Mouse (Mus musculus): ENCODE data around the gene Ntn3.

The Ntn3 gene

DNA sequence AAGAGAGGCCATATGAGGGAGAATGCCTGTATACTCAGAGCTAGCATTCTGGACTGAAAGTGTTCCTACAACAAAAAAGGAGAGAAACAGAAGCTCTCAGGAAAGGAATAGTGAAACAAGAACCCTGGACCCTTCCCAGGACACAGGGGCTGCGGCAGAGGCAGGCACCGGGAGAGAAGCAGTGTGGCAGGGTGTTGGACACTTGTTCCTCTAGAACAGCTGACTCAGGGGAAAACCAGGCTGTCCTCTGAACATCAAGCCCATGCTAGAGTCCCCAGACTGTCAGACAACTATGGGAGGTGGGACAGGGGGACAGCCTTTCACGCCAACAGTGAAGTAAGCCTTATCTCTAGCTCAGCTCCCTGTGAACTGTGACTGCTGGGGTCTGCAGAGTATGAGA is 1.3 kb upstream of the Ntn3 start:
- DNase-seq = no peak

DNA sequence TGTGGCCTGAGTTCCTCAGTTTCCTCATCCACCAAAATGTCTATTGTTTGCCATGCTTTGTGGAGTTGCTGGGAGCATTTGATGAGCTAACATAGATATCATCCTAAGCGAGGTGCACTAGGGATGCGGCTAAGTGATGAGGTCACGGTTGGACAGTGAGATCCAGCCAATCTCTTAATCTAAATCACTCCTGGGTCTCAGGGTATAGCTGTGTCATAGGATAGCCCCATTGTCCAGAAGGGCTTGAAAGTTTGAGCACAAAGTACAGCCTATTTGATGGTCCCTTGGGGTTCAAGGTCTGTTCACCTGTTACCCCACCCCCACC is 547 bp upstream of the Ntn3 start:
- no peak for DNase-seq

DNA sequence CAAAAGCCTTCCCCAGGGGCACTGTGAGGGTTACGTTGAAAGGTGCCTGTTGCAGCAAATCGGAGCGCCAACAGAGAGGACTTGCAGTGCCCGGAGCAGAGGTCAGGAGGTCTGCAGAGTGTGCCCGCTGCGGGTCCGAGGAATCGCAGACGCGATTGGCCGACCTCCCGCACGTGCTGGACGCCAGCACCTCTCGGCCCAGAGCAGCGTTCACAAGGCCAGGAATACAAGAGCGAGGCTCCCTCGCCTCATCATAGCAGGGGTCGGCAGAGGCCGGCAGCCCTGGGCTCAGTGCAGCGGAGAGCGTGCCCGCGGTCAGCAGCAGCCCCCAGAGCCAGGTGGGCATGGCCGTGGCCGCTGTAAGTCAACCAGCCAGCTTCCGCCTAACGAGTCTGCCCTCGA is 689 bp downstream of the Ntn3 start:
- peak; percentile 45 for DNase-seq

DNA sequence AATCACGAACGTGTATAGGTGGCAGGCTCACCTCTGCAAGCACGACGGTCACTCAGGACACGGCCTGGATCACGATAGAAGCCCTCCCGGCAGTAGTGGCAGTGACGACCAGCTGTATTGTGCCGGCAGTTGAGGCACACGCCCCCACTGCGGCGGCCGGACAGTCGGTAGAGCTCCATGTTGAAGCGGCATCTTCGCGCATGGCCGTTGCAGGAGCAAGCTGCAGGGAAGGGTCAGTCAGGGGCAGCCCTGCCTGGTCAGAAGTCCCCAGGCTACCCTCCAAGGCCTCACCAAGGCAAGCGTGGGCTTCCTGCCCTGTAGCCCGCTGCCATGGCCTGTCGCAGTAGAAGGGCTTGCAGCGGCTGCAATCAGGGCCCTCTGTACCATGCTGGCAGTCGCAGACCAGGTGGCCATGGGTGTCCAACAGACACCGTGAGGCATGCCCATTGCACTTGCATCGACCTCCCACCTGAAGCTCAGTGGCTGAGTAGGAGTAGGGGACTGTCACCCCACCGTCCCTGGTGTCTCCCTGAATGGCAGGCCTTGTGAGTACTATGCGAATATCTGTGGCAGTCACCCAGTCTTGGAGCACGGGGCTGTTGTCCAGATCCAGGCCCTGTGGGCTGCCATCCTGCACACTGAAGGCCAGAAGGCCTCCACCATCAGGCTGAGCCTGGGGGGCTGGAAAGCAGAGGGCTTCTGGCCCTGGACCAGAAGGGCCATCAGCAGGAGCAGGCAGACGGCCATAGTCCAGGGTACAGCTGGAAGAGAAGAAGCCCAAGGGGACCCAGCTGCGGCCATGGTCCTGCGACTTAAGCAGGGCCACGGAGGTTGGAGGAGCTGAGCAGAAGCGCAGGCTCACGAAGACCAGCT is 1.3 kb downstream of the Ntn3 start:
- DNase-seq = no peak

DNA sequence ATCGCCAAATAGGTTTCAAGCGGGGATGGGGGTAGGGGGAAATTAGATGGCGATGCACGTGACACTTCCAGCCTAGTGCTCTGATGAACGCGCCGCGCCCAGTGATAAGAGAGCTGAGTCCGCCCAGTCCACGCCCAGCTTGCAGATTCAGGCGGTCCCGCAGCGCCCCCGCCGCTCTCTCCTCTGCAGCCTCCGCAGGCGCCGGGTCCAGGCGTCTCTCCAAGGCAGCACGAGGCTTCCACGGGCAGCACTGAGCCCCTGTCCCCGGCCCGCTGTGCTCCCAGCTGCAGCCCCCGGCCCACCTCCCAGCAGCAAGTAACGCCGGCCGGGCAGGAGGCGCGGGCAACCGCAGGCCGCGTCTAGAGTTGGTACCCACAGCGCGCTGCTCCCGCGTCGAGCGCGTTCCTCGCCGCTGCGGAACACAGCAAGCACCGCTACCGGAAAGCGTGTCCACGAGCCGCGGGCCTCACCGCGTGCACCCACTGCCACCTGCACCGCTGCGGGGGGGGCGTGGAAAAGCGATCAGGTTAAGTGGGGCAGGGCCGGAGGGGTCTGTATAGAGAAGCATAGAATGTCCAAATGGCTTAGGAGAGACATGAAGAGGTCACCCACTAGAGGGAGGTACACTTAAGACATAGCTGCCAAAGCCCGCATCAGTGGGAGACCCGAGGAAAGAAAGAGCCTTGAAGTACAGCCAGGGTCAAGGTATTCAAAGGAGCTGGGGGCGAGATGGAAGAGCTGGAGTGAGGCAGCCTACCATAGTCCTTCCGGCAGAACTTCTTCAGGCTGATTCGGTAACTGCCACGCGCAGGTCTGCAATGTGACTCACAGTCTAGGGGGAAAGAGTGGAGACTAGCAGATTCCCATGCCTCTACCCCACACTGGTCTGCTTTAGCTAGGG is 2.6 kb downstream of the Ntn3 start:
- peak; percentile 27 for DNase-seq

DNA sequence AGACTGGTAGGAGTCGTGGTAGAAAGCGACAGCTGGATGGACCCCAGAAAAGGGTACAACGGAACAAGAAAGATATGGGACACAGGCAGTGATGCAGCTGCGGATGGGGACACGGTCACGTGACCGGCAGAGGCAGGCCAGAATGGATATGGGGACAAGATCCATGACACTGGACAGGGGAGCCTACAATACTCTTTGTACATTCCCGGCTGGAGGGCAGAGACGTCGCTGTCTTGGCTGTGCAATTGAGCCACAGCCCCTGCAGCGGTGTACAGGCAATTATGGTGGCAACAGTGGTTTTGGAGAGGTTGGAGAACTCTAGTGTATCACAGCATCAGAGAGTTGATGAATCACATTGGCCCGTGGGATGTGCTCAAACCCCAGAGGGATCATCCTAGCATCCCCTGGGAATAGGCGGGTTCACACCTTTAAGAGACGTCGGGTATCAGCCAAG is 3.4 kb downstream of the Ntn3 start:
- DNase-seq = no peak

DNA sequence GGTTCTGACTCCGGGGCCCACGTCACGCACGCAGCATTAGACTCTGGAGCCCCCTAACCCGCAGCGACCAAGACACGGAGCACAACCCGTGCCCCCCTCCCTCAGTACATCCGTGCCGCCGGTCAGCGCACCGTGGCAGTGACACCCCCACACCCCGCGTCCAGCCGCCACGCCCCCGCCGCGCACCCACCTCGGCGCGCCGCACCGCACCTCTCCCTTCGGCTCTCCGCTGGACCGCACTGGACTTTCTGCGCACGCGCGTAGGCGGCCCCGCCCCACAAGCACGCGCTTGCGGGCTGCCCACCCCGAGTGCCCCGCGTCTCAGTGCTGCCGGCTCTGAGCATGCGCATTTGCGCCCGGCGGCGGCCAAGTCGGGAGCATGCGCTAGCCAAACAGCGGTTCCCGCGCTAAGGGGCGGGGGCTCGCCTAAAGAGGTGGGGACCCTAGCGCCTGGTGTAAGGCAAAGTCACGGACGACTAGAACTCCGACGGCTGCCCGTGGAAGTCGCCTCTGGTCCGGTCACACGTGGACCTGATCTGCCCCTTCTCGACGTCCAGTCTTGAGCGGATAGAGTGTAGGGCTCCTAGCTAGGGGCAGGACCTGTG is 3.9 kb downstream of the Ntn3 start, which contains the start of gene Tbc1d24:
Tbc1d24 (minus strand) TSS at position 279 of the 605 bp plus-strand sequence.
- peak; percentile 91 for DNase-seq

DNA sequence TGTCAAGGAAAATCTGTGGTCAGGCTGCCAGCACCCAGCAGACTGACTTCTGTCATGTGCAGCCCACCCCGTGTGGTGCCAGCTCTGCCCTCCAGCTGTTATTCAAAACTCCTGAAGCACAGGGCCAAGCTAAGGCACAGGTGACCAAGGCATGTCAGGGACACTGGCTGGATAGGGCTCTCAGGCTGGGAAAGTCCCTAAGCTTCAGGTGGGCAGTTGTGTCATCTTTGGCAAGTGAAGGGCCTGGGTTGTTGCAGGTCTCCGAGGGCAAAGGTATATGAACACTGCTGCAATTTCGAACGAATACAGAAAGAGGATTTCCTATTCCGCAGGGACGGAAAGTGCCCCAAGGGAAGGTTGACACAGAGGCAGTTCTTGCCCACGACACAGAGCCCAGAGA is 4.5 kb downstream of the Ntn3 start:
- no peak for DNase-seq

DNA sequence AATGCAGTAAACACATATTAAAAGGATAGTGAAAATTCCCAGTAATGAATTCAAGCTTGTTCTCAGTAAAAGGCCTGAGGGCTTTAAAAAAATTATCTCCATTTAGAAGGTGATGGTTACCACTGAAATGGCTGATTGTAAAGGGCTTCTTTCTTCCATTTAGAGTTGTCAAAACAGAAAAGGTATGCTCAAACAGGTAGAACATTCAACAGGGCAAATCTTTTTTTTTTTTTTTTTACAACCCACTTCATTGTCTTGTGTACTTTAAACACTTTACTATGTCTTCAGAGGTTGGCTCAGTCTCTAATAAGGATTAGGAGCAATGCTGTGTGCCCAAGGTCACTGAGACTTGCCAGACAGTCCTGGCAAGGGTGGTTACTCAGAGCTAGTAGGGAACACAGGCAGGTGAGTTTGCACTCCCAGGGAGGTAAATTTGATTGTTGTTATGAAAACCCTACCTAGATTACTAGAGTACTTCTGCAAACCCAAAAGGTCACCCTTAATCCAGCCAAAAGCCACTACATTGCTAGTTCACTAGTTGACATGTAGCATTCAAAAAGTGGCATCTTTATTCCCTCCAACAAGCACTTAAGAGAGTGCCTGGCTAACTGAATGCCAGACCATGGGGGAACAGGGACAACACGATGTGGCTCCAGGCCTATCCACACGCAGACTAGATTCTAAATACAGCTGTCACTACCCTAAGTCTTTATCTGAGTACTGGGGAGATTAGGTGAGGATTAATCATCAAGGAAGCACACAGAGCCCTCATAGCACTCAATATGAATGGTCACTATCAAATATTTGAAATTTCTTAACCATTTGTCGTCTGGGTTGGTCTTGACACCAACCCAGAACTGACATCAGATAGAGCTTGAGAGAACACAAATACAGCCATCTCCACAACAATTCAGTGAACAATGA is 5.5 kb downstream of the Ntn3 start:
- DNase-seq = no peak

DNA sequence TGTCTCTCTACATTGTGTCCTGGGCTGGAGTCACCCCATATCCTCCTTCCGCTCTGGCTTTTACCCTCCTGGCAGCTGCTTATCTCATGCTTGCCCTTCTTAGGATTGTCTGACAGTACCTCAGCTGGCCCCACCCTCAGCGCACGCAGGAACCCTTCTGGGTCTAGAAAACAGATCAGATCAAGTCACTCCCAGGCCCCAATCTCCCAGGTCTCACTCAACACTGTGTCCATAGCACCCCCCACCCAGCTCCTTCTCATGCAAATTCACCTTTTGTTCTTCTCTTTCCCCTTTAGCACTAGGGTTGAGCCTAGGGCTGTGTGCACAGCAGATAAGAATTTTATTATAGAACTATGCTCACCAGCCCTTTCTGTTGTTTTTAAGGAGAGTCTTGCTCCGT is 6.3 kb downstream of the Ntn3 start:
- no peak for DNase-seq

DNA sequence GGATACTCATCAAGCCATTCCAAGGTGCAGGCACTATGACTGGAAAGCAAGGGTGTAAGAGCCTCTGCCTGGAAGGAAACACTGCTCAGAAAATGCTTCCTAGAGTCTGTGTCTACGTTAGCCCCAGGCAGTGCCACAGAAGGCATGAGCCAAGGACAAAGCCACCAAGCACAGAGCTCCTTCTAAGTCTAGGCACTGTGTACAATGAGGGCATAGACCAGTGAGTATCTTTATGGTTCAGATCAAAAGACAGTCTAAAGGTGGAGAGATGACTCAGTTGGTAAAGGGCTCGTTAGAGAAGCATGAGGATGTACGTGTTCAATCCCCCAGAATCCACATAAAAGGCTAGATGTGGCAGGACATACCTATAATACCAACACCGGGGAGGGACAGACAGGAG is 8.2 kb downstream of the Ntn3 start:
- DNase-seq = no peak

DNA sequence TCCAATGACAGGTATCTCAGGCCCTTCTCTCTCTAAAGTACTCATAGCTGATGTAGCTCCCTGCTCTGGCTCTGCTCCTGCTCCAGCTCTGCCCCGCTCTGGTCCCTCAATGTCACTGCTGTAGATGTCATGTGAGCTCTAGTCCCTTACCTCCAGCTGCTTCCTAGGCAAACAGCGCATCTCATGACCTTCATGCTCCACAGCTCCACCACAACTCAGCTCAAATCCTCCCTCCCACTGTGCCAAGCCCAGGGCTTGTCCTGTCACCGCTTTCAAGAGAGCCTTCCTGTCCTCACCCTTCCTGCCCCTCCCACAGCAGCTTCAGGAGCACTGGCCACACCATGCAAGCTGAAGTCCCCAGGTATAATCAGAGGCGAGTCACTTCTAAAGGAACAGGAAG is 9.6 kb downstream of the Ntn3 start:
- no peak for DNase-seq

DNA sequence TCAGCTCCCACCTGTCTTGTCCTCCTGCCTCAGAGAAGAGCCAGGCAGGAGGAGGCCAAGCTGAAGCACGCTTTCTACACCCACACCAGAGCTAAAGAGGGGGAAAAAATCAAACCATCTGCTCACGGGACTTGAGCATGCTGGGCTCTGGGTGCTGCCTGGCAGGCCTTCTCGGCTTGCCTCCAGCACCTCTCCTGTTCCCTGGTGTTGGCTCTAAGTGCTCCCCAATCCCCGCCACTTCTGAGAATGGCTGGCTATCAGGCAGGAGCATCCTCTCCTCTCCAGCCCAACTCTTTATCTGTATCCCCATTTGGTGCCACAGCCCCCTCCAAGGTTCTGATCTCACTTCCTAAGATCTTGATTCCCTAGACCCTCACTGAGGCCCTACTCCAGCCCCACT is 10.1 kb downstream of the Ntn3 start:
- no peak for DNase-seq

DNA sequence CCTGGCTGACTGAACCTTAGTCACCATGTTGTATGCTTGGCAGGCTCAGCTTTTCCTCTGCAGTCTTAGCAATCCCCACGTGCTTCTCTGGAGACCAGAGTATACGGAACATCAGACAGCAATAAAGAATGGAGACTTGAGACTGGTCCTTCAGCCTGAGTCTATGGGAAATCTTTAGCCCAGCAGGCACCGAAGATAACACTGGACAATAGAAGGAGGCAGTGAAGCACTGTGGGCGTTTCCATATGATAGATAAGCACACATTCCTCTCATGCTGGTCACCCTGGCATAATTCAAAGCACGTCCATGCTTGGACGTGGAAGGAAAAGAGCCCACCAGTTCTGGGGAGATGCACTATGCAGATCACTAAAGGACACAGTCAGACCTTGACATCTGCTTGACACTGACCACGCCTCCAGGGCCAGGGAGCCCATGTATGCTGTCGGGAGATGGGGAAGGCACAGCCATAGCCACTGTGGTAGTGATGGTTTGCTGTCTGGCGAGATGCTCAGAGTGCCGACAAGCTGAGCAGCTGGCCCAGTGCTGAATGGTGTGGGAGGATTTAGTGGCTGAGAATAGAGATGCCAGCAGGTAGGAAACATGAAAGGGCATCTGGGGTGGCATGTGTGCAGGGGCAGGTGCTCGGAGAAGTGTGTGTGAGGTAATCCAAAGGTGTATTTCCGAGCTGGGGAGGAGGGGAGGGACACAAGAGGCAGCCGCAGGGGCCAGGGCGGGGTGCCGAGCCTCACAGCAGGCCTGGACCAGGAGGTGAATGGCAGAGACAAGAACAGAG is 12.1 kb downstream of the Ntn3 start:
- DNase-seq = no peak

DNA sequence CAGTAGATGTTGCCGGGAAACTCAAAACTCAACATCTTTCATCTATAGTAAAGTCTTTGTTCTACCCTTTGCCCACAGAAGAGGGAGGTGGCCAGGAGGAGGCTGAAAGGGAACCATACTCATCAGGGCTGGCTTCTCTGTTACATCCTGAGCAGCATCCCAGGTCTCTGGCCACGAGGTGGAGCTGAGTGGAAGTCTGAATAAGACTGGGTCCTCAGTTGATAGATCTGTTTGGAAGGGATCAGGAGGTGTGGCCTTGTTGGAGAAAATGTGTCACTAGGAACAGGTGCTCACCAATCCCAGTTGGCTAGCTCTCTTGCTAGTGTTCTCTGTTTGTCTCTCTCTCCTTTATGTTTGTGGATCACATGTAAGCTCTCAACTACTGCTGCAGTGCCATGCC is 14.0 kb downstream of the Ntn3 start:
- DNase-seq = no peak

DNA sequence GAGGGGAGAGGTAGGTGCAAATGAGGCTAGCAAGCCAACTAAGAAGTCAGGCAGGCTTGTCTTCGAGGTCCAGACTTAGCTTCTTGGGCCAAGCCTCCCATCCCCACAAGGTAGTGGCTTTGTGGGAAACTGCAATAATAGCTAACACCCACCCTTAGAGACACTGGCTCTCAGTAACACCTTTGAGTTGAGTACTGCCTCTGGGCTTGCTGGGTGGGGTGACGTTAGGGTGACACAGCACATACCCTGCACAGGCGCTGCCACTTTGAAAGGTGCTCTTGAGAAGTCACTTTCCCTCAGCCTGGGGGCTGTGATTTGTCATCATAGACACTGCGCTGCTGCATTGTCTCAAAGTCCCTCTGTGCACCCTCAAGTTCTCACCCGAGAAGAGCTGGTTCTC is 15.6 kb downstream of the Ntn3 start:
- no peak for DNase-seq

DNA sequence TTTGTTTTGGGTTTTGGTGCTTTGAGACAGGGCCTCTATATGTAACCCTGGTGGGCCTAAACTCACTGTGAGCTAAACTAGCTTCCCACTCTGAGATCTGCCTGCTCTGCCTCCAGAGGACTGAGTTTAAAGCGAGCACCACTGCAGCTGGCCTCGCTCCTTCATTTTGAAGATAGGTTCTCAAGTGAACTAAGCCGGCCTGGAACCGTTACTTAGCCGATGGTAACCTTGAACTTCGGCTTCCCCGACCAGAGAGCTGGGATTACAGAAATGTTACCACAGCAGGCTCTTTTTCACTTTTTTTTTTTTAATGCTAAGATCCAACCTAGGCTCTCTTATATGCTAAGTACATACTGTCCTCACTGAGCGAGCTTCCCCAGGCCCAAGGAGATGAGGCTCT is 16.1 kb downstream of the Ntn3 start:
- no peak for DNase-seq

DNA sequence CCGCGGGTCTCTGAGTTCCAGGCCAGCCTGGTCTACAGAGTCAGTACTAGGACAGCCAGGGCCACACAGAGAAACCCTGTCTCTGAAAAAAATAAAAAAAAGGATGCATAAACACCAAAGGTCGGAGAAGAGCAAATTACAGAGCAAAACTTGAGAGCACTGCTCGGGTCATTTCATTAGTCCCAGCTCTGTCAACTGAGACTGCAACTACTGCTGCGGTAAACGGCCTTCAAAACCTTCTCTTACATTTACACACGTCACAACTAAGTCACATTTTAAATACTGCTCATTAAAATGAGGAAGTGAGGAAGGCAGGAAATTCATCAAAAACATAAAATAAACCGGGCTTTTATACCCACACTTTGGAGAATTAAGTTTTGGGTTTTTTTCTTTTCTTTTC is 16.5 kb downstream of the Ntn3 start:
- no peak for DNase-seq

DNA sequence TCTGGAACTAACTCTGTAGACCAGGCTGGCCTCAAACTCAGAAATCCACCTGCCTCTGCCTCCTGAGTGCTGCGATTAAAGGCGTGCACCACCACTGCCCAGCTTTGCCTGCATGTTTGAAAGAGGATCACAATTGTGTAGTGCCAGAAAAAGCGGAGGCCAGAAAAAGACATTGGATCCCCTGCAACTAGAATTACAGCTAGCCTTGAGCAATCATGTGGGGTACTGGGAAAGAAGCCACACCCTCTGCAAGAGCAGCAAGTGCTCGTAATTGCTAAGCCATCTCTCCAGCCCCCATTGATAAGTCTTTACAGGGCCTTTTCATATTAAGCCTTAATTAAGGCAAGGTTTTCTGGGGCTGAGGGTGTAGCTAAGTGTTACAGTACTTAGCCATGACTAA is 17.9 kb downstream of the Ntn3 start:
- no peak for DNase-seq

DNA sequence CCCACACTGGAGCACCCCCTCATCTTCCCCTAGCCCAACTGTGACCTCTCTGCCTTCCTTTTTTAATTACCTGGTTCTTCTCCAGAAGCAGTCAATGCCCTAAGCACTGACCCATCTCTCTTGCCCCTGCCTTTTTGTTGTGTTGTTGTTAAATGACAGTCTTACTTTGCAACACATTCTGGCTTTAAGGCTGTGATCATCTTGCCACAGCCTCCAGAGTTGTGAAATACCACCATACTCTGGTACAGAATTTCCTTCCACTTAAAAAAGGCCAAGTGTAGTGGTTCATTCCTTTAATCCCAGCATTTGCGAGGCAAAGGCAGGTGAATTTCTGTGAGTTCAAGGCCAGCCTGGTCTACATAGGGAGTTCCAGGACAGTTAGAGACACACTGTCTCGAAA is 18.4 kb downstream of the Ntn3 start:
- no peak for DNase-seq

DNA sequence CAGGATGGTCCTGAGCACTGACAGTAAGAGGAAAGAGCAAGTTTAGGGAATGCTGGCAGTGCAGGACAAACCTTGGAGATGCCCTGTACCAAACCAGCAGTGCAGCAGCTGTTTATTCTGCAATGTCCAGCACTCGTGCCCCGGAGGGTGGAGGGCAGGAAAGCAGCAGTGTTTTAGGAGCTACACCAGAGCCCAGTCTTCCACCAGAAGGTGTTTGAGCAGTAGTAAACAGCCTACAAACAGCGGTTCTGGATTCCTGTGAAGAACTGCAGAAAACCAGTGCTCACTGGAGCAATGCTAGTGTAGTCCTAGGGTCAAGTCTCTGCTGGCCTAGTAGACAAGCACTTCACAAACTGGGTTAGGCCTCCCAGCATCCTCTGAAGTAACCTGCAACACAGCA is 35.1 kb downstream of the Ntn3 start:
- no peak for DNase-seq

DNA sequence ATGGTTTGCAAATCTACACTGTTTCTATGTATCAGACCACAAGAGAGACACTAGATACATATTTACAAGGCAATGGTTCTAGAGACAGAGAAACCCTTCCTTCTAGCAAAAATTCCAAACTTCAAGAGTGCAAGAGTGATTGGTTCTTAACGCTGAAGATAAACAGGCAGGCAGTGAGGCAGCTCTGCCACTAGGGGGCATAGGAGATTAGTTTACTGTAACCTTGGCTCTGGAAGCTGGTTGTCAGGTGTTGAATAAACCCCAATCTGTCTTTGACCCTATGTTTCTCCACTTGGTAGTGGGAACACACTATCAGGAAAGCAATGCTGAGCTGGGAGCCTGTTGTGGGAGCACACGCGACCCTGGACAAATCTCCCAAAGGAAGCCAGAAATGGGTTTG is 35.9 kb downstream of the Ntn3 start:
- DNase-seq = peak; percentile 72
